Mouse (Mus musculus): ENCODE results near the gene Nudt14. TPM values are rescaled to one million over a fixed set of nuclear protein-coding genes. Genes with fewer than 3 reads are reported as not detected.
A peak's percentile ranks its signal among the peaks of the same experiment; 100 is the strongest.

Nudt14 gene
- polyA plus RNA-seq, 1 experiment from 2014 or later, result 66.4 TPM

DNA sequence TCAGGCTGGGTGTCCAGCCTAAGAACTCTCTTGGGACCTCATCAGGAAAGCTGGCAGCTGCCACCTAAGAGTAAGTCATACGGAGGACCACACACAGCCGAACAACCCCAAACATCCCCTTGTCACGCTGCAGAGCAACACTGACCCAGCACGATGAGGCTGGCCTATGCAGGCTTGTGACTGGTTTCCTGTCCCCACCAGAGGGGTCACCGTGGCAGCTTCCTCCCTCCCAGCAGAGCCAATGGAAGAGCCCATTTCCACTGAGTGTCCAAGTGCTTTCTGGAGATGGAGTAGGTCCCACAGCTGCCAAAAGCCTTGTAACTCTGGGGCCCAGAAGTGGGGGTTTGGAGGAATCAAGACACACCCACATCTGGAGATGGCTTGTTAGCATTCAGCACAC, 19.9 kb upstream of the Nudt14 start:
- 91% methylated on average over 5 of the region's 5 CpGs for WGBS
- Histone ChIP-seq H3K27me3 (ENCODE audit: low read depth, poor library complexity, severe bottlenecking) (no peaks in the 10 kb centered on the region), H3K4me1 (peaks cover 4% of the 10 kb centered on the region; the same call in 1 of the 2 replicates), H3K9me3 (replicated peaks) (no peaks in the 10 kb centered on the region), H3K36me3 (peaks cover 92% of the 10 kb centered on the region), H3K4me3 (no peak overlapping the region), H3K27ac (replicated peaks) (no peak overlapping the region)
- DNase-seq (ENCODE audit: low spot score), result no peak

DNA sequence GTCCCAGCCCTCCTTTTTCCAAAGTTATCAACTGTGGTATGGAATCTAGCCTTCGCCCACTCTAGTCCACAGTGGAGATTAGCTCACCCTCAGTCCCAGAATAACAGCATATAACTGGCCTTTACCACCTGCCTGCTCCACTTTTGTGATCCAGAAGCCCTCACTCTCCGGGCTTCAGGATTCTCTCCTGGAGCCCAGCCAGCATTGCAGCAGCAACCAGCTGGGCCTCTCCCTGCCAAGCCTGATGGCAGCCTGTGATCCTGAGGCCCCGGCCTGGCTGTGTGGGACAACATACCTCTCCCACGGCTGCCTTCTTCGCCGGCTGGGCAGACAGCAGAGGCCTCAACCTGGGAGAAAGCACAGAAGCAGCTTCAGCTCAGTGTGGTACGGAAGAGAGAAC, 19.5 kb upstream of the Nudt14 start:
- Histone ChIP-seq H3K27me3 (ENCODE audit: low read depth, poor library complexity, severe bottlenecking) (no peaks in the 10 kb centered on the region), H3K27ac (replicated peaks) (no peak overlapping the region), H3K36me3 (peaks cover 92% of the 10 kb centered on the region), H3K9me3 (replicated peaks) (no peaks in the 10 kb centered on the region), H3K4me1 (peaks cover 4% of the 10 kb centered on the region; the same call in 1 of the 2 replicates), H3K4me3 (no peak overlapping the region)
- WGBS, result 89% methylated on average over 7 of the region's 7 CpGs
- DNase-seq (ENCODE audit: low spot score), result no peak

DNA sequence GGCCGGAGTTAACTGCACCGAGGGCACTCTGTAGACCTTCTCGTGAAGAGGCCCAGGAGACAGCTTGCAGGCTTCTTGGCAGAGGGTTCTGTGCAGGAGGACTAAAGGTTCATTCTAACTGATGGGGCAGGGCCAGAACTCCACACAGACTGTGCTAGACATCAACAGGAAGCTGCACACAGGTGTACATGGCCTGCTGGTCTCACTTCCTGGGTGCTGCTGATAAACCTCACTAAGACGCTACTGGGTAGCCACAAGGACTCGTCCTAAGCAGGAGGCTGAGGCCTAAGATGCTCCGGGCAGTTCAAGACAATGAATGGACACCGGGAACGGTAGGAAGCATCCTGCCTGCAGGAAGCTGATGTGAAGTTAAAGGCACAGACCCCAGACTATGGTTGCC, 17.5 kb upstream of the Nudt14 start:
- no peak overlapping the region for H3K27ac ChIP-seq (replicated peaks)
- peaks cover 77% of the 10 kb centered on the region for H3K36me3 ChIP-seq
- H3K4me3 ChIP-seq, result no peak overlapping the region
- WGBS, result 90% methylated on average over 8 of the region's 8 CpGs
- peaks cover 8% of the 10 kb centered on the region; the same call in 1 of the 2 replicates for H3K4me1 ChIP-seq
- no peaks in the 10 kb centered on the region for H3K27me3 ChIP-seq (ENCODE audit: low read depth, poor library complexity, severe bottlenecking)
- DNase-seq (ENCODE audit: low spot score), result no peak
- no peaks in the 10 kb centered on the region for H3K9me3 ChIP-seq (replicated peaks)

DNA sequence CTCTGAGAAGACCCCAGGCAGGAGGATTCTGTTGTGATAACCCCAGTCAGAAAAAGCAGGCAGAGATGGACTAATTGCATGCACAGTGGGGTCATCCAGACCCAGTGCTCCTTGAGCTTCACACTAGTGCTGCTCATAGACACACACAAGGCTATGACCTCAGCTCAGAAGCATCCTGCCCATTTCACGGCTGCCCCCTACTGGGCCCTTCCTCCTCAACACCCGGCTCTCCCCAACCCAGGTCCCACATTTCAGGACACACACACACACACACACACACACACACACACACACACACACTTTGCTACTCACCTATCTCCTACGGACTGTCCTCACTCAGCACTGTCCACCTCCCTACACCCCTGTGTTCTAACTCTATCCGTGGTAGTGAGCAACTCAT, 16.4 kb upstream of the Nudt14 start:
- no peaks in the 10 kb centered on the region for H3K9me3 ChIP-seq (replicated peaks)
- H3K4me1 ChIP-seq, result peaks cover 8% of the 10 kb centered on the region; the same call in 1 of the 2 replicates
- peak; percentile 47 for DNase-seq (ENCODE audit: low spot score)
- 54% methylated on average over 4 of the region's 4 CpGs for WGBS
- no peaks in the 10 kb centered on the region for H3K27me3 ChIP-seq (ENCODE audit: low read depth, poor library complexity, severe bottlenecking)
- H3K36me3 ChIP-seq, result peaks cover 65% of the 10 kb centered on the region
- no peak overlapping the region for H3K4me3 ChIP-seq
- no peak overlapping the region for H3K27ac ChIP-seq (replicated peaks)

DNA sequence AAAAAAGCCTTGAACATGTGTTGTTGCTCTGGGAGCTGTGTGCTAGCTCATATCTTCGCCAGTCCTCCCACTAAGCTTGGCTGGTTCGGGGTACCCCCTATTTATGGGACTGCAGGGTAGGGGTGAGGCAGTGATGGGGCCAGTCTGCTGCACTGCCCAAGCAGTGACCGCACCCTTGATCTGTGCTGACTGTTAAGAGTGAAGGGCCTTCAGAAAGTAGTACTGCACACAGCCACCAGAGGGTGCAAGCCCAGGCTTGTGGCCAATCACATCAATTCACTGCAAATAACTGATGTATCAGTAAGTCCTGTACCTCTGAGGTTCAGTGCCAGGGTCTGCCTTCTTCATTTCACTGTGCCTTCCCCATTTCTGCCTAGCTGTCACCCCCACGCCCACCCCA, 13.9 kb upstream of the Nudt14 start:
- peaks cover 40% of the 10 kb centered on the region for H3K36me3 ChIP-seq
- 36% methylated on average over 4 of the region's 4 CpGs for WGBS
- H3K4me1 ChIP-seq, result peaks cover 19% of the 10 kb centered on the region
- no peaks in the 10 kb centered on the region for H3K9me3 ChIP-seq (replicated peaks)
- H3K4me3 ChIP-seq, result no peak overlapping the region
- DNase-seq (ENCODE audit: low spot score), result peak; percentile 78
- peaks cover 9% of the 10 kb centered on the region; the same call in 1 of the 2 replicates for H3K27me3 ChIP-seq (ENCODE audit: low read depth, poor library complexity, severe bottlenecking)
- H3K27ac ChIP-seq (replicated peaks), result no peak overlapping the region

DNA sequence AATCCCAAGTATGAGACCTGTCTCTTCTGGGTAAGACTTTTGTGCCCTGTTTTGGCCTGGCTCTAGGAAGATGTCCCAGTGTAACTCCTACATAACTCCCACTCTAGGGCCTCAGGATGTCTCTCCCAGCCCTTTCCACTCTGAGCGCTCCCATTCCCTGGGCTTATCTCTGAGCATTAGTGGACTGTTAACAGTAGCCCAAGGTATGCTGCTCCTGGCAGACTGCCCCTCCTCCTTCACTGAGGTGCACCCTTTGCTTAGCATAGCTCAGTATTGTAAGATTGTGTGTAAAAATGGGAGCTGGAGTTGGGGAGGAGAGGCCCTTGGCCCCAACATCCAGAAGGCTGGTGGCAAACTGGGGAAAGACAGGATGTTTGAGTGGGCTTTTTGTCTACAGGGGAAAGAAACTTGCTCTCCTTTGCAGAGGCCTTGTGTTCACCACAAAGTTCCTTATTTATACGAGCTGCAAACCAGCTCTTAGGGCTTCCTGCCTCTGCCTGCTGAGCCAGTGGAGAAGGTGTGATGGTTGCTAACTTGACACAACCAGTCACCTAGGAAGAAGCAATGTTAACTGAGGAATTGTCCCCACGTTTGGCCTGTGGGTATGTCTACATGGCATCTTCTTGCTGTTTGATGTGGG, 11.1 kb upstream of the Nudt14 start:
- Histone ChIP-seq H3K27ac (replicated peaks) (no peak overlapping the region), H3K4me3 (no peak overlapping the region), H3K36me3 (peaks cover 17% of the 10 kb centered on the region), H3K9me3 (replicated peaks) (no peaks in the 10 kb centered on the region), H3K4me1 (peaks cover 39% of the 10 kb centered on the region), H3K27me3 (ENCODE audit: low read depth, poor library complexity, severe bottlenecking) (peaks cover 18% of the 10 kb centered on the region)
- no peak for DNase-seq (ENCODE audit: low spot score)
- WGBS, result 82% methylated on average over 3 of the region's 3 CpGs

DNA sequence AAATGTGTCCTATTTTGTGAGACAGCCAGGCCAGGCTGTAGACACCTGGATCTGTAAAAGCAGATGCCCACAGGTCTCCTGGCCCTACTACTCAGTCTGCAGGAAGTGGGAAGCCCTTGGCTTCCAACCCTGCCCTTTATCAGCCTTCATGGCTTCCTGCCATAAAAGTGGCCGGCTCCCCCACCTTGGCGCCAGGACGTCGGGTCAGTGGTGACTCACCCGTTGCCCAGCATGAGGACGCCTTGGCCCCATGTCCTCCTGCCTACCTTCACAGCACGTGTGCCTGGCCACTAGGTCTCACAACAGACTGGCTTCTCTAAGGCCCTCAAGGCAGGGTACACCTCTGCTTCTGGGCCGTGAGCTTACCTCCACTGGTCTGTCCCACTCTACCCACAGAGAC, 10.5 kb upstream of the Nudt14 start:
- WGBS, result 78% methylated on average over 8 of the region's 8 CpGs

DNA sequence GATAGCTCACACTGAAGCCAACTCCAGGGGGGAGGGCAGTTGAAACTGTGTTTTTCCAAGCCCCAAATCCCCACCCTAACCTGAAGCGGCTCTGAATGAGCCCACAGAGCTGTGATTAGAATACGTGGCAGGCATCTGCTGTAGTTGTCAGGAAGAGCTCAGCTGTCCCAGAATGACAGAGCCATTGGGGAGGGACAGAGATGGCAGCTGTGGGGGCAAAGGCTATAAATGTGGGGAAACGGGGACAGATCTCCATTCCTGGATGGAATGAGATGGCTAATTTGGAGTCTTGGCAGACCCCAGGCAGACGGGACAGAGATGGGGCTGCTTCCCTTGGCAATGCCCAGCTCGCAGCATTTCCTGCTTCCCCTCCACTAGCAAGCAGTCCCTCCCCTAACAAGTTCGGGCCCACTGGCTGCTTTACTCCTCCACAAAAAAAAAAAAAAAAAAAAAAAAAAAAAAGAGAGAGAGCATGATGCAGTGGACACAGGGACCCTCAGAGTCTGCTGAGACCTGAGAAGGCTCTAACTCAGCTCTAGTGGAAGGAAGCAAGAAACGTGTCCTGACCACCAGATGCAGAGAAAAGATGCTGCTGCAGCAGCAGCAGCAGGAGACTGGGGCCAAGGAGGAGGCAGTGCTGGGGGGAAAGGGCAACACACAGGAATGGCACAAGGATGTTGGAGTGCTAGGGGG, 9.4 kb upstream of the Nudt14 start:
- Histone ChIP-seq H3K4me3 (peak overlapping the region; percentile 62; the same call in 1 of the 2 replicates), H3K27ac (replicated peaks) (peak overlapping the region; percentile 94), H3K4me1 (peaks cover 45% of the 10 kb centered on the region), H3K27me3 (ENCODE audit: low read depth, poor library complexity, severe bottlenecking) (peaks cover 18% of the 10 kb centered on the region), H3K36me3 (peaks cover 3% of the 10 kb centered on the region; the same call in 1 of the 2 replicates), H3K9me3 (replicated peaks) (no peaks in the 10 kb centered on the region)
- no peak for DNase-seq (ENCODE audit: low spot score)
- 37% methylated on average over 7 of the region's 7 CpGs for WGBS

More for the DNA sequence above, 10.5 kb upstream of the Nudt14 start:
- H3K27ac ChIP-seq (replicated peaks), result no peak overlapping the region
- H3K4me1 ChIP-seq, result peaks cover 45% of the 10 kb centered on the region
- H3K4me3 ChIP-seq, result no peak overlapping the region
- DNase-seq (ENCODE audit: low spot score), result no peak
- peaks cover 12% of the 10 kb centered on the region for H3K36me3 ChIP-seq
- no peaks in the 10 kb centered on the region for H3K9me3 ChIP-seq (replicated peaks)
- peaks cover 18% of the 10 kb centered on the region for H3K27me3 ChIP-seq (ENCODE audit: low read depth, poor library complexity, severe bottlenecking)

DNA sequence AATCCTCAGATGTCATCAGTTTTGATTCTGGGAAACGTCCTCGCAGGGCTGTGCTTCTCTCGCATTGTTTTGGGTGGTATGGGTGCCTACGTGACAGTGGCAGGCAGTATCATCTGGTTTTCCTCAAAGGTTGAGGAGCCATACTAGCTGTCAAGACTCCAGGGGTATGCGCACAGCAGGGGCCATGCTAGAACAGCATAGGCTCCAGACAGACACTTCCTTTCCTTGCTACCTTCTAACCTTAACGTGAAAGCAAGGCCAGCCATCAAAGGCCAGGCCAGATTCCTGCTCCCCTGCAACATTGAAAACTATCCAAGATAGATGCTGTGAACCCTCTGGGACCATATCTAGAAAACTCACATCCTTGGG, 8.8 kb upstream of the Nudt14 start:
- Histone ChIP-seq H3K27ac (replicated peaks) (peak overlapping the region; percentile 94), H3K27me3 (ENCODE audit: low read depth, poor library complexity, severe bottlenecking) (peaks cover 18% of the 10 kb centered on the region), H3K36me3 (0 out of 2 replicates have a peak, but pooled peaks cover 3% of the 10 kb centered on the region), H3K4me3 (peak overlapping the region; percentile 62), H3K4me1 (peaks cover 41% of the 10 kb centered on the region), H3K9me3 (replicated peaks) (no peaks in the 10 kb centered on the region)
- WGBS, result 9% methylated on average over 6 of the region's 6 CpGs
- DNase-seq (ENCODE audit: low spot score), result no peak

DNA sequence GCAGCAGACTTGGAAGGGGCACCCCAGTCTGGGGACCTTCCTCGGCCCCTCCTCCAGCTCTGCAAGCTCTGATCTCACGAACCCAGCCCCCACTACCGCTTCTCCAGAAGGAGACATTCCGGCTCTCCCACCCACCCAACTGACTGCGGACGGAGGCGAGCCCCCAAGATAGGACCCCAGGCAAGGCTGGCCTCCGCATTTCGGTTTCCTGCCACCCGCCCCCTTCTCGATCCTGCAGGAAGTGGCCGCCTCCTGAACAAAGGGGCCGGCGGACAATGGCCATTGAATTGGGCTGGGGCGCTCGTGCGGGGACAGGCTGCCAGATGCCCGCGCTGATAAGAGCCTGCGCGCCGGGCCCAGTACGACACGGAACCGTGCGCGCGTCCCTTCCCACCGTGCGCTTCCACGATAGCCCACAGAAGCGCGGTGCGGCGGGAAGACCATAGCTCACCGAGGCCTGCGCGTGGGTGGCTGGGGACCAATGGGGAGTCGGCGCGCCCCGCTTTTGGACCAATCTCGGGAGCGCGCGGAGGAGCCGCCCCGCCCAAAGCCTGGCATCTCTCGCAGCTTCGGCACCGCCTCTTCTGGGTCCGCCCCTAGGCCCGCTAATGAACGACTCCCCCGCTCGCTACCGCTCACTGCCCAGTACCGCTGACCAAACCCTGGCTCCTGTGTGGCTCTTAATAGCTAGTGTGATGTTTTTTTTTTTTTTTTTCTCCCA, 8.3 kb upstream of the Nudt14 start:
- no peaks in the 10 kb centered on the region for H3K9me3 ChIP-seq (replicated peaks)
- peaks cover 41% of the 10 kb centered on the region for H3K4me1 ChIP-seq
- H3K4me3 ChIP-seq, result peak overlapping the region; percentile 62
- H3K27ac ChIP-seq (replicated peaks), result peak overlapping the region; percentile 94
- DNase-seq (ENCODE audit: low spot score), result peak; percentile 90
- H3K27me3 ChIP-seq (ENCODE audit: low read depth, poor library complexity, severe bottlenecking), result peaks cover 18% of the 10 kb centered on the region
- 0 out of 2 replicates have a peak, but pooled peaks cover 3% of the 10 kb centered on the region for H3K36me3 ChIP-seq
- WGBS, result under 1% methylated on average over 58 of the region's 58 CpGs

DNA sequence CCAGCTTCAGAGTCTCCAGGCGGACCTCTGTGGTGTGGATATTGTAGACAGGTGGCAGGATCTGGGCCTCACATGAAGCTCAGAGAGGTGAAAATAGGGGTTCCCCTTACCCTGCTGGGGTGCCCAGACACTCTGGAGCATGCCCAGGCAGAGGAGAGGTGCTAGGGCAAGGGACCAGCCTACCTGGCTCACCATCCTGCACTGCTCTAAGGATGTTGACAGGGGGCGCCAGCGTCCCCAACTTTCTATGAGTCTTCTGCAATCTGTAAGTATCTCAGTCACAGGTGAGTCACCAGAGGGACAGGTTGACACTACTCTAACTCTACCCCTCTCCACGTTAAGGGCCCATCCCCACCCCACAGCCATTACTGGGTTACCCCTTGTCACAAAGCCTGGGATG, 5.4 kb upstream of the Nudt14 start:
- WGBS, result 26% methylated on average over 4 of the region's 4 CpGs

DNA sequence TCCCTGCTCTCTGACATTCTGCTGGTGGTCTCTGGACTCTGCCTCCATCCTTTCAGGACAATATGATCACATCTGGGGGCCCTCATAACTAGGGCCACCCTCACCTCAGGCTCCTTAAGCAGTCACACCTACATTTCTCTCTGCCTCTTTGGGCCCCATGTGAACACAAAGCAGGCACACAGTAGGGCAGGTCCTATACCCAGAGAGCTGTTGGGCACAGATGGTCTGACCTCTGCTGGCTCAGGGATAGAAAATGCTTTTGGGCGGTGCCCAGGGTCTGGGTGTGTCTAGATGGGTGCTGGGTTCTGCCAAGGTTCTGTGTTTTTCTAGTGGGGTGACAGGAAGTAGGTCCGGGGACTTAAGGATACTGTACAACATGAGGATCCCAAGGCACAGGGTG, 1.7 kb upstream of the Nudt14 start:
- WGBS, result 87% methylated on average over 2 of the region's 2 CpGs
- H3K4me1 ChIP-seq, result peaks cover 49% of the 10 kb centered on the region
- peaks cover 23% of the 10 kb centered on the region for H3K27me3 ChIP-seq (ENCODE audit: low read depth, poor library complexity, severe bottlenecking)
- no peak for DNase-seq (ENCODE audit: low spot score)
- no peak overlapping the region for H3K4me3 ChIP-seq
- H3K27ac ChIP-seq (replicated peaks), result no peak overlapping the region
- no peaks in the 10 kb centered on the region for H3K9me3 ChIP-seq (replicated peaks)
- no peaks in the 10 kb centered on the region for H3K36me3 ChIP-seq

More for the DNA sequence above, 5.4 kb upstream of the Nudt14 start:
- peaks cover 45% of the 10 kb centered on the region for H3K4me1 ChIP-seq
- H3K9me3 ChIP-seq (replicated peaks), result no peaks in the 10 kb centered on the region
- H3K4me3 ChIP-seq, result no peak overlapping the region
- peaks cover 27% of the 10 kb centered on the region for H3K27me3 ChIP-seq (ENCODE audit: low read depth, poor library complexity, severe bottlenecking)
- H3K36me3 ChIP-seq, result no peaks in the 10 kb centered on the region
- no peak for DNase-seq (ENCODE audit: low spot score)
- no peak overlapping the region for H3K27ac ChIP-seq (replicated peaks)

Data from midbrain, embryonic 10.5 days (tissue).